Mouse (Mus musculus): ENCODE measurements around the gene Zfp689. TPM values are rescaled to one million over a fixed set of nuclear protein-coding genes. Genes with fewer than 3 reads are reported as not detected.
"Not testable (repeated sequence)": the region's sequence is repeated elsewhere in the genome, so short reads cannot be mapped to it uniquely, and the experiment has no call there.

The Zfp689 gene
- 1 to 10 TPM; 3.9 to 4.1 TPM for total RNA-seq (2021)
- long read RNA-seq, experiment 1, partial matches to known transcripts: 0 of 2 reads
- long read RNA-seq, experiment 1, other reads (novel, unspliced or antisense): 0 of 2 reads
- long read RNA-seq, experiment 2, partial matches to known transcripts: 0 of 1 reads
- long read RNA-seq, experiment 2, other reads (novel, unspliced or antisense): 1 of 1 reads

DNA sequence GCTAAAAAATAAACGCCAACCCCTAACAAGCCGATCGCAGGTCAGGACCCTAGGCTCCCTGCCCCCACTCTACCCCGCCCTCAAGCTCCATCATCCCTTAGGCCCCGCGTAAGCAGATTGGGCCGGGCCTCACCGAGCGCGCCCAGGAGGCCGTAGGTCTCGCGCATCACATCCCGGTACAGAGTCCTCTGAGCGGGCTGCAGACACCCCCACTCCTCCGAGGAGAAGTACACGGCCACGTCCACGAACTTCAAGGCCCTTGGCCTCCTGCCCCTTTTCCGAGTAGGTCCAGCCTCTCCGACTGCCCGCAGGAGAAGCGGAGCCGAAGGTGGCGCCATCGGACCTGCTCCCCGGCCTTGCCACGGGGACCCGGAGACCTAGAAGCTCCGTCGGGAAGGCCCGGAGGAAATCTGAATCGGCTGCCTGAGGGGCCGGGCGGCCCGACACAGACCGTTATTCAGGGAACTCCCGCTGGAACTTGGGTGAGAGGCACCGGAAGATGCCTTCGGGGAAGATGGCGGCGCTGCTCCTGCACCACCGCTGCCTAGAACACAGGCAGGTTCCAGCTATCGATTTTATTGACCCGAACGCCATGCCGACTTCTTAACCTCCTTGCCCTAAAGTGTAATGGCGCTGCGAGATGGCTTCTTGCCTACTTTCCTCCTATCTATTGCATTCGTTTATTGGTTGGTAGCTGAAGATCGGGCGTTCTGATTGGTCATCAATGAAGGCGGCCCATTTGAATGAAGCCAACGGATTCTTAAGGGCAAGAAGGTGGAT lies at the start of gene Zfp689:
TSS of gene Zfp689 (minus strand) at position 638 of the 780 bp plus-strand sequence.
- DNase-seq (ENCODE audit: low spot score in 2 of 2): peak; percentile 82 to 86

DNA sequence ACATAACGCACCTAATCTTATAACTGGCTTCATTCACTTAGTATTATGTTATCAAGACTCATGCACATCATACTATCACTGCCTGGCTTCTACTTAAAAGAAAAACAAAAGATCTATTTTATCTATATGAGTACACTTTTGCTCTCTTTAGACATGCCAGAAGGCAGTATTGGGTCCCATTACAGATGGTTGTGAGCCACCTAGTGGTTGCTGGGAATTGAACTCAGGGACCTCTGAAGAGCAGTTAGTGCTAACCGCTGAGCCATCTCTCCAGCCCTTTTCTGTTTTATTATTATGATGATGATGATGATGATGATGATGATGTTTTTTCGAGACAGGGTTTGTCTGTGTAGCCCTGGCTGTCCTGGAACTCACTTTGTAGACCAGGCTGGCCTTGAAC lies 49.4 kb upstream of the Zfp689 start:
- DNase-seq (ENCODE audit: low spot score in 2 of 2): no peak

DNA sequence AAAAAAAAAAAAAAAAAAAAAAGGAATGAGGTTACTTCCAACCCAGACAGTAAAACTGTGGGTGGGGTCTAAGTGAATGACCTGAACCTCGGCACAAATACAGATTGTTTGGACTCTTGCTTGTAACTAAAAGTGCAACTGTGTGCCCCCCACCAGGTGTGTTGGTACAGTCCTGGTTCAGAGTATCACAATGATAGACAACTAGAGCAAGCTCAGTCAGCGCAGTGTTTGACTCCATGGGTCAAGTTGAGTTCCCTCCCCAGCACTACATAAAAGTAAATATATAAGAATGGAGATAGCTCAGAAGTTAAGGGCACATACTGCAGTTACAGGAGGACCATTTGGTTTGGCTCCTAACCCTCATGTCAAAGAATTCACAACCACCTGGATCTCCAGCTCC lies 48.4 kb upstream of the Zfp689 start:
- no peak for DNase-seq (ENCODE audit: low spot score in 2 of 2)

DNA sequence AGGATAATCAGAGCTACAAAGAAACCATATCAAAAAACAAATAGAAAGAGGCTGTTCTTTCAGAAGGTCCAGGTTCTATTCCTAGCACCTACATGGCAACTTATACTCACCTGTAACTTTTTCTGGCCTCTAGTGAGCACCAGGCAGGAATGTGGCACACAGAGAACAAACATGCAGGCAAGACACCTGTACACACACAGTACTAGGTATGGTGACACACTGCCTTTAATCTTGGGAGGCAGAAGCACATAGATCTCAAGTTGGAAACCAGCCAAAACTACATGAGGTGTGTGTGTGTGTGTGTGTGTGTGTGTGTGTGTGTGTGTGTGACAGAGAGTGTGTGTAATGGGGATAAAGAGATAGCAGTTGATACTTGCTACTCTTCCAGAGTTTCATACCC lies 45.7 kb upstream of the Zfp689 start:
- DNase-seq (ENCODE audit: low spot score in 2 of 2): no peak

DNA sequence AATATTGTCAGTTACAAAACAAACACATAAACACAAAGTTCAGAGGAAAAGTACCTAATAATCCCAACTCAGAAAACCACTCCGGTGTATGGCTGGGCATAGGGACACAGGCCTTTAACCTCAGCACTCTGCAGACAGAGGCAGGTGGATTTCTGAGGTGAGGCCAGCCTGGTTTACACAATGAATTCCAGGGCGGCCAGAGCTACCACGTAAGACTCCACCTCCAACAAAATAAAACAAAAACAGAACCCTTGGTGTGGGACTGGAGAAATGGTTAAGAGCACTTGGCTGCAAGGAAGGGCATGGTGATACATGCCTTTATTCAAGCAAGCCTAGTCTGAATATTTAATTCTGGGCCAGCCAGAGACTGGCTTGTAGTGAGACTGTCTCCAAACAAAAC lies 42.9 kb upstream of the Zfp689 start:
- DNase-seq (ENCODE audit: low spot score in 2 of 2): no peak

DNA sequence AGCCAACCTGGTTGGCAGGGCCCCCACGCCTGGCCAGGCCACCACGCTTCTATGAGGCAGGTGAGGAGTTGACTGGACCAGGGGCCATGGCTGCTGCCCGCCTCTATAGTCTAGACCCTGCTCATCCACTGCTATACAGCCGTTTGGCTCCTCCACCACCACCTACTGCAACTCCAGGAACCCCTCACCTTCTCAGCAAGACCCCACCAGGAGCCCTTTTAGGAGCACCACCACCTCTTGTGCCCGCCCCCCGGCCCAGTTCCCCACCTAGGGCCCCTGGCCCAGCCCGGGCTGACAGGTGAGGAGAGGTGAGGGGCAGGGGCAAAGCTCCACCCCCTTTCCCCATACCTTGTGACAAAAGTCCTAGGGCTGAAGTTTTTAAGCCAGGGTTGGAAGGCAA lies 41.0 kb upstream of the Zfp689 start:
- DNase-seq (ENCODE audit: low spot score in 2 of 2): no peak

DNA sequence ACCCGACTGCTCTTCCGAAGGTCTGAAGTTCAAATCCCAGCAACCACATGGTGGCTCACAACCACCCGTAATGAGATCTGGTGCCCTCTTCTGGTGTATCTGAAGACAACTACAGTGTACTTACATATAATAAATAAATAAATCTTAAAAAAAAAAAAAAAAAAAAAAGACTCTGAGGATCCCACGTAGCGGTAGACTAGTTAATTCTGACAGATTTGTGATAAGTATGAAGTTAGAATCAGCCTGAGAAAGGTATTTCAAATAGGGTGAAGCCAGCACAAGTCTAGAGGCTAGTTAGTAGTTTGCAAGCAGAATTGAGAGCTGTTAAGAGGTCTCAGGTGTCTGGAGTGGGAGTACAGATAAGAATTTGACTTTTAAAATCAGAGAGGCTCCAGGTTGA lies 39.4 kb upstream of the Zfp689 start:
- not testable (repeated sequence) for DNase-seq (ENCODE audit: low spot score in 2 of 2)

DNA sequence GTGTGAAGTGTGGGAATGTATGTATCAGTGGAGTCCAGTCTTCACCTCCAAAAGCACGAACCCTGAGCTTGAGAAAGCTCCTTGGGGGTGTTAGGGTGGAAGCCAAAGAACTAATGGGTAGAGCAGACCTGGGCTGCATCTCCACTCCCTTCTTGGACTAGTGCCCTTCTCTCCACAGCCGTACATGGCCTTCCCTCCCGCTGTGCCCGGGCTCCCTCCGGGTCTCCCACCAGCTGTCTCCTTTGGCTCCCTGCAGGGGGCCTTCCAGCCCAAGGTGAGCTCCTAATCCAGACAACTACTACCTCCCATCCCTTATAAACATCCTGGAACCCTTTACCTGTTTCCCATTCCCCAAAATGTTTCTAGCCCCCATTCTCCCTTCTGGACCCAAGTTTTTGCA lies 36.5 kb upstream of the Zfp689 start:
- no peak for DNase-seq (ENCODE audit: low spot score in 2 of 2)

DNA sequence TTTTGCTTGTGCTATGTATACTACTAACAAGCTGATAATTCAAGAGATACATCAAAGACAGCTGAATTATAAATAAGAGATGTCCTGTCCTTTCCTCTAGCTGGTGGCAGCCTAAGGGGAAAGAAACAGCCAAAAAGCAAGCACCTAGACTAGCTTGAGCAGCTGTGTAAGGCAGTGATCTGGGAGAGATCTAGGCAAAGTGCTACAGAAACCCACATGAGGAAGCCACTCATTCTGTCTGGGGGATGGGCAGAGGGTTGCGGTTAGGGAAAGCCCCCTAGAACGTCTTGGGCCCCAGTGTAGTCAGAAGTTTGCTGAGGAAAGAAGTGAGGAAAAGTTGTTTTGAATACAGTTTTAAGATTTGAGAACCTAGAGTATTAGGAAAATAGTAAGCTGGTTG lies 31.4 kb upstream of the Zfp689 start:
- no peak for DNase-seq (ENCODE audit: low spot score in 2 of 2)

DNA sequence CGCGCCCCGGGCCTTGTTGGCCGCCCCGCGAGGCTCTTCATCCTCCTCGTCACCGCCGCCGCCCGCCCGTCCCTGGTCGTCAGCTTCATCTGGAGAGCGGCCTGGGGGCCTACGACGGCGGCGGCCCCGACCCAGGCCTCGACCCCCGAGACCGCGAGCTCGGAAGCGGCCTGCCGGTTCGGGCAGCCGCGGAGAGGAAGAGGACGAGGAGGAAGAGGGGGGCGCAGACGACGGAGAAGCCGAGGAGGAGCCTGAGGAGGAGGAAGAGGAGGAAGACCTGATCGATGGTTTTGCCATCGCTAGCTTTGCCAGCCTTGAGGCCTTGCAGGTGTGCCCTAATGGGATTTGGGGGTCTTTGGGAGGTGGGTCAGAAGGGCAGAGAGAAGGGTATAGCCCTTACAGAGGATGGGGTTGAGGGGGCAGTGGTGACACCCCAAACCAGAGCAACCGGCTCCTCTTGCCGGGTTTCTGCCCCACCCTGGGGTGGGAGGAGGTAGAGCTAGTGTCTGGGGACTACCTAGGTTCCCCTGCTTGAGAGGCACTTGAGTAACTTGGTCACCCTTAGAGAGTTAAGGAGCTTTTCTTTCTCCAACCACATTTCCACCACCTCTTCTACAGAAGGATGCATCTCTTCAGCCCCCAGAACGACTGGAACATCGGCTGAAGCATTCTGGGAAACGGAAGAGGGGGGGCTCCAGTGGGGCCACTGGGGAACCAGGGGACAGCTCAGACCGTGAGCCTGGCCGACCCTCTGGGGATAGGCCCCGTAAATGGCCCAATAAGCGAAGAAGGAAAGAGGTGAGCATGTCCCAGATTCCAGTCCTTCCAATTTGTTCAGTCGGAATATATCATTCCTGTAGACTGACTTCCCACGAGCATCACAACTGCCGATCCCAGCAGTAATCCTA lies 30.6 kb upstream of the Zfp689 start:
- peak in 1 of 2 experiments; percentile 30 for DNase-seq (ENCODE audit: low spot score in 2 of 2)

DNA sequence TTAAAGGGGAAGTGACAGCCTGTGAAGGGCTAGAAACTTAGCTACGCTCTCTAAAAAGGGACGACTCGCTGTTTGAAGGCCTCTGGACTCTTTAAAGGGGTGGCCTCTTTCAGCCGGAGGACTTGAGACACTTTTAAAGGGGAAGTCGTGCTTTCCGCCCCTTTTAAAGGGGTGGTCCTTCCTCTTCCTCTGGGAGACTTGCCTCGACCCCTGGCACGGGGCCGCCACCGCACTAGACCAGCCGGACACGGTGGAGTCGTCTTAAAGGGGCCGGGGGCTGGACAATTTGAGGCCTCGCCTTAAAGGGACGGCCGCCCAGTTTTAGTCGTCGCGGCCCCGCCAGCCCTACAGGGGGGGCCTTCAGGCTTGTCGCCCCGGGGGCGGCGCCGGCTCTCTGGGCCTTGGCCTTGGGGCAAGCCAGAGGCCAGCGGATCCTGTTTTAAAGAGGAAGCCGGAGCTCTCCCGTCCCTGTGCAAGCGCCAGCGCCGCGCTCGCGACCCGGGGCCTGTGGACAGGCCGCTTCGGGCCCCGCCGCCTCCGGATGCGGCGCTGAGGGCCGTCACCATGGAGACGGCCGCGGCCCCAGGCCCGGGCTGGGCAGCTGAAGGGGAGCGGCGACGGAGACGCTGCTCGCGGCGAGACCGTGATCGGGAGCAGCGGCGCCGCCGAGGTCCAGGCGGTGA lies 29.8 kb upstream of the Zfp689 start, which contains the start of gene Fbrs:
TSS of gene Fbrs (plus strand) at position 565 of the 683 bp plus-strand sequence.
- DNase-seq (ENCODE audit: low spot score in 2 of 2): peak; percentile 88 to 91

DNA sequence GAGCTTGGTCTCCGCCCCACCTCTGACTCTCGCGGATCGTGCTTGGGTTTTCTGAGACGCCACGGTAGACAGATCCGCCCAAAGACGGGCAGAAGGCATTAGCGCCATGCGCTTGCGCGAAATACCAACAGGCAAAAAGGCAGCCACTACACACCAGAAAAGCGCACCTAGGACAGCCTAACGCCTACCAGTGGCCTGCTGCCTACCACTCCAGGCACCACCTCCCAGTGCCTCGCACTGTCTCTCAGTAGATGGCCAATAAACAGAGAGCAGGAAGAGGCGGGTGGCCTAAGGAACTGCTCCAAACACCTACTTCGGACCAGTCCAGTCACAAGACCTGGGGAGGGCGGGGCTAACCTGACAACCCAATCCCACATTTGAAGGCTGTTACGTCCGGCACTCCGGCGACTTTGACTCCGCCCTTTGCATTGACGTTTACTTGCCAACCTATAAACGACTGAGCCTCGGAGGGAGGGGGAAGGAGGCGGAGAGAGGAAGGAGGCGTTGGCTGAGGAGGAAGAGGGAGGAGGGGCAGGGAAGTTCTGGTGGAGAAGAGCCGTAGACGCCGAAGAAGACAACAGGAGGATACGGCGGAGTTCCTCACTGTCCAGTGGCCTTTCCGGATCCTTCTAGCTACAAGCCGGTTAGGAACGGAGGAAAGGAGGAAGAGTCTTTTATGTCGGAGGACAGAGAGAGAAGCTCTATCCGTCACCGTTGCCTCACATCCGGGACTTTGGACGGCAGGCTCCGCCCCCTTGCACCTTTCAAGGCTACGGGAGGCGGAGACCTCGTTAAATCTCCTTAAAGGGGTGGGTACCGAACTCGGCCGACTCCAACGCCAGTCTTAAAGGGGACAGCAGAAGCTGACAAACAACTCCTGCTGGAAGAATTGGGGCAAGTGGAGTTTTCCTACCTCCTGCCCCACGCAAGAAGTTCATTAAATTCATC lies 29.0 kb upstream of the Zfp689 start:
- DNase-seq (ENCODE audit: low spot score in 2 of 2): peak; percentile 96 to 97

DNA sequence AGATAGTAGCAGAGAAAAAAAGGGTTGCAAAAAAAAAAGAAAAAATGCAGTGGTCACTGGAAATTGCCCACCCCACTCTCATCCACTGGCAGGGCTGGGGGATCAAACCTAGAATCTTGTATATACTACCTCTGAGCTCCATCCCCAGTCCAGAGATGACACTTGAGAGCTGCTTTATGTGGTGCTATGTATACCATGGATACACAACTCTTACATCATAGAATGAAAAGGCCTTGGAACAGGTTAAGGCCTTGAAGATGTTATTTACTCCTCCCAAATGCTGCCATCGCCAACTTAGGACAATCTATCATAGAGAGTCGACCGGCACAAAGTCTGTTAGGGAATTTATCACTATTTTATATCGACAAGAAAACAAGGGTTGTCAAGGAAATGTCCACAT lies 27.9 kb upstream of the Zfp689 start:
- DNase-seq (ENCODE audit: low spot score in 2 of 2): no peak

DNA sequence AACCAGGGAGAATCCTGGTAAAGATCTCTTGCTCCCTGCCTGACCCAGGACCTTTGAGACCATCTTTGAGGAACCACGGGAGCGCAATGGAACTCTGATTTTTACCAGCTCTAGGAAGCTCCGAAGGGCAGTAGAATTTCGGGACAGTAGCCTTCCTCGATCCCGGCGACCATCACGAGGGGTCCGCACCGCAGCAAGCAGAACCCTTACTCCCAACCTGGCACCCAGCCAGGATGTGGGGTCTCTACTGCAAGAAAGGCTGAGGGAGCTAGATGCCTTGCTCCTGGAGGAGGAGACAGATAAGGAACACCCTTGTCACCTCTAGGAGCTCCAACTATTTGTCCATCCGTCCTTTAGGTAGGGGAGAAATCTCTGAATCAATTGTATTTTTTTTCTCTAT lies 27.4 kb upstream of the Zfp689 start:
- DNase-seq (ENCODE audit: low spot score in 2 of 2): no peak

DNA sequence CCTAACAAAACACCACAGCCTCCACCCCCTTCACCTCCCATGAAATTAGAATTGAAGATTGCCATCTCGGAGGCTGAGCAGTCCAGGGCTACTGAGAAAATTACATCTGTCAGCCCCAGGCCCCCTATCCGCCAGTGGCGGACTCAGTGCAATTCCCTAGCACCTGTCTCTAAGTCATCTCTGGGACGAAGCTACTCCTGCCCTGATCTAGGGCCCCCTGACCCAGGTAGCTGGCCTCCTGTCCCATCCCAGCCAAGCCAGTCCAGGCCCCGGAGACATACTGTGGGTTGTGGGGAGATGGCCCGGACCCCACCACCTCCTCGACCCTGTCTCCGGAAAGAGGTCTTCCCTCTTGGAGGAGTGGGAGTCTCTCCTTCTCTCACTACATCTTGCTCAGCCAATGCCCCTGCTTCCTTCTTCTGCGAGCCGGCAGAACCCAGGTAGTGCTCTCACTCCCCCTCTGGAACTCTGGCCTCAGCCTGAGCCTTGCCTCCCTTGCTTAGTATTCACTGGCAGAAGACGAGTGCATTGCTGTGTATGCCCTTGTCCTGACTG lies 26.3 kb upstream of the Zfp689 start:
- no peak for DNase-seq (ENCODE audit: low spot score in 2 of 2)

DNA sequence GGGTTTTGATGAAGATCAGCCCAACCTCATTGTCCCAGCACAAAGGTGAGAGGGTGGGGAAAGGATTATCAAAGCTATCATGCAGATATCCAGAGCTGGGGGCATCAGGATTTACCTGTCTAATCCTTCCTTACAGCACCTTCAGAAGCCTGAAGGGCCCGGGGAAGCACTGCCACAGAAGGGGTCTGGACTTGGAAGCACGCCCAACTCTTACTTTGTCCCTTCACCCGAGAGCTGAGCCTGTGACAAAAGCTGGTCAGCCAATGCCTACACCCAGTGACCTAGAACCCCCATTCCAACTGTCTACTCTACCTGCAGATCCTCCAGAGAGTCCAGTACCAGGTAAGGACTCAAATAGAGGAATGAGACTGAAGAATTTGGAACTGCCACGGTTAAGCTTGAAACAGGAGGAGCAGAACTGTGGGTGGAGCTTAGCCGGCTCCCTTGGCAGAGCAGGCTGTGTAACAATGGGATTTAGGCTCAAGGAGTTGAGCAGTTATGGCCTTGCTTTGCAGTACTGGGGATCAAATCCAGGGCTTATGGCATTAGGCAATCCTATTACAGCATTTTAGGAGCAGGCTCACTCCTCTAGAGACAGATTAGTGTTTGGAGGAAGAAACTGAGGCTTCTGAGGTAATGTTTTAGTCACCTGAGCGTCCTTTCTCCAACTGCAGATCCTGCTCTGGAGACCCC lies 25.6 kb upstream of the Zfp689 start:
- DNase-seq (ENCODE audit: low spot score in 2 of 2): no peak

DNA sequence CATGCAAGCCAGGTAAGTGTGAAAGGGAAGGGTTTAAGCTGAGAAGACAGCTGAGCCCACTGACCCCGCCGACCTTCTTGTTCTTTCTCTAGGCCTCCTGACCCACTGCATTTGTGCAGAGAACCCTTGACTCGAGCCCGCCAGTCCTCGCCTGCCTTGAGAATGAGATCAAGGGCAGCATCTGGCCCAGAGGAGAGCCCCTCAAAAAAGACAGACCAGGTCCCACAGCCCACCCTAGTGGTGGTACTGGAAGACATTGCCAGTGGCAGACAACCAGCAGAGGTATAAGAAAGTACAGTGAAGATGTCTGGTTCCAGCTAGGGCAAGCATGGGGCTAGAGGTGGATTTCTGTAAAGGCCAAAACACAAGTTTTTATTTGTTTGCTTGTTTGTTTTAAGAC lies 24.7 kb upstream of the Zfp689 start:
- DNase-seq (ENCODE audit: low spot score in 2 of 2): no peak

DNA sequence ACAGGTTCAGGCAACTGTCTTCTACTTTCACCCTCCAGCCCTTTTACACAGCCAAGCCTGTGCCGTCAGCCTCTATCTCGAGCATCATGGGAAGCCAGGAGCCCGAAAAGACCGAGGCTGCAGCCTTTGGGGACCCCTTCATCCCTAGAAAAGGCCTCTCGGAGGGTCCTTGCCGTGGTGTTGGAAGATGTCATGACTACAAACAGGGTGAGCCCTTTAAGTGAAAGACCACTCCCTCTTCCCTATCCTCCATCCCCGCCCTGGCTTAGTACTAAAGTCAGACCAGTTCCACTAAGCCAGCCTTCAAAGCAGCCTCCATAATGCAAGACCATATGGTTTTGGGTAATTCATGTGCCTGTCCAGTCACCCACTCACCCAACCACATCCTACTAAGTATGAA lies 23.1 kb upstream of the Zfp689 start:
- no peak for DNase-seq (ENCODE audit: low spot score in 2 of 2)

DNA sequence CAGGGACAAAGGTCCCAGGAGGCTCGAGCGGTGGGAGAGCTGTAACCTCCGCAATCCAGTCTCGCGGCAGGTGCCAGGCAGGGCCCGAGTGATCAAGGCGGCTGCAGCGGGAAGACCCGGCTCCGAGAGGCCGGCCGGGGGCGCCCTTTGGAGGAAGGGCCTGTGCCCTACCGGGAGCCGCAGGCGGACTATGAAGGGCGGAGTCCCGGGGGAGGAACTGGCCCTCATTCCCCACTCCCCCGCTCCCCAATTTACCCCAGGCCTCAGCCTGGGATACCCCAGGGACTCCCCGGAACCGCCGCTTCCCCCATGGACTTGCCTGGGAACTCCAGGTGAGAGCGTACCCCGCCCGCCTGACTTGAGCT lies 22.7 kb upstream of the Zfp689 start:
- peak; percentile 58 to 61 for DNase-seq (ENCODE audit: low spot score in 2 of 2)
